Mouse (Mus musculus) heart, adult 2 months (tissue): ENCODE measurements at regions not wholly inside any gene's neighbourhood (a gene's known extent, or its start where the extent isn't known, plus 50 kb on each side); places are given as distances from the start of the nearest gene placed in this dataset.

Source experiments
- CTCF ChIP-seq: fragments of 200-600 bp; IDR thresholded peaks from 2 replicates; pipeline ENCODE4 v1.8.1; 2022; ENCODE audit warnings: antibody characterized with exemption, mild to moderate bottlenecking, moderate library complexity
- EP300 ChIP-seq: fragments of 200-500 bp; IDR thresholded peaks from 2 replicates; pipeline ENCODE4 v1.6.1; 2011; ENCODE audit warnings: low read depth, low read length, control low read depth; ENCODE audit not compliant: insufficient read depth
- POLR2A ChIP-seq: fragments of 200-500 bp; IDR thresholded peaks from 2 replicates; pipeline ENCODE4 v1.6.1; 2011; ENCODE audit warnings: mild to moderate bottlenecking, low read depth, low read length, control low read depth; ENCODE audit not compliant: insufficient read depth

DNA sequence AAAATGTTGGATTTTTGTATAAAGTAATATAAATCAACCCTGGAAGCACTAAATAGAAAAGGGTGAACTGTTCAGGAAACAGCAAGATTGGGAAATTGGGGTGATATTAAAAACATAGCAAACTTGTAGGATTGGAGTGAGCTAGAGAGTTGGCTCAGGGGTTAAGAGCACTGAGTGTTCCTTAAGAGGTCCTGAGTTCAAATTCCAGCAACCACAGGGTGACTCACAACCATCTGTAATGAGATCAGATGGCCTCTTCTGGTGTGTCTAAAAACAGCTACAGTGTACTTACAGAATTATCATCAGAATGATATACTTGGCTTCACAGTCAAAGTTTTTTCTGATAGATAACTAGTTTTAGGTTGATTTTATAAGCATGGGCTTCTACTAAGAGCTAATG is 73.8 kb upstream of the Mbnl1 start:
- TF ChIP-seq POLR2A, result no peak
- TF ChIP-seq CTCF, result no peak
- TF ChIP-seq EP300, result no peak
